Mouse (Mus musculus) heart, embryonic 14.5 days (tissue): ENCODE measurements around the gene Tmem120a. TPM values are rescaled to one million over a fixed set of nuclear protein-coding genes. Genes with fewer than 3 reads are reported as not detected.
A peak's percentile ranks its signal among the peaks of the same experiment; 100 is the strongest.

Experiments used
- ATAC-seq: fragments of 200-750 bp; cut with Nextera tagmentation; 2 replicates; pipeline ENCODE4 v1.8.0; 2017; ENCODE audit warnings: low read depth, moderate TSS enrichment; ENCODE audit not compliant: insufficient number of reproducible peaks, insufficient read depth, low FRiP score
- H3K27ac ChIP-seq, 2 experiments: fragments of 200-500 bp in 1 of 2; fragments of 300-500 bp in 1 of 2; sonication (generic) in 1 of 2; replicated peaks in 1 of 2; 2 replicates each; pipeline ENCODE4 v1.5.1; 2012 to 2014; ENCODE audit warnings: low read depth in 2 of 2, low read length in 2 of 2, control low read depth in 1 of 2, mild to moderate bottlenecking in 1 of 2, mixed read lengths in 1 of 2; ENCODE audit not compliant: control insufficient read depth in 1 of 2, insufficient read depth in 1 of 2
- H3K27me3 ChIP-seq: fragments of 300-500 bp; sonication (generic); 2 replicates; pipeline ENCODE4 v1.6.1; 2014; ENCODE audit warnings: mild to moderate bottlenecking, low read length, control low read depth; ENCODE audit not compliant: control insufficient read depth, insufficient read depth
- H3K36me3 ChIP-seq: fragments of 300-500 bp; sonication (generic); 2 replicates; pipeline ENCODE4 v1.6.1; 2014; ENCODE audit warnings: mild to moderate bottlenecking, control low read depth, low read length, mixed read lengths; ENCODE audit not compliant: control insufficient read depth, insufficient read depth
- H3K4me1 ChIP-seq, 2 experiments: fragments of 200-500 bp in 1 of 2; fragments of 300-500 bp in 1 of 2; sonication (generic) in 1 of 2; 2 replicates each; pipeline ENCODE4 v1.6.1; 2012 to 2014; ENCODE audit warnings: low read length in 2 of 2, control low read depth in 1 of 2, mixed read lengths in 1 of 2; ENCODE audit not compliant: control insufficient read depth in 2 of 2, insufficient read depth in 2 of 2
- H3K4me2 ChIP-seq: fragments of 300-500 bp; sonication (generic); 2 replicates; pipeline ENCODE4 v1.6.1; 2014; ENCODE audit warnings: mild to moderate bottlenecking, low read length
- H3K4me3 ChIP-seq, 2 experiments: fragments of 200-500 bp in 1 of 2; fragments of 300-500 bp in 1 of 2; sonication (generic) in 1 of 2; 2 replicates each; pipeline ENCODE4 v1.5.1; 2012 to 2014; ENCODE audit warnings: low read length in 2 of 2, mild to moderate bottlenecking in 2 of 2, control low read depth in 1 of 2, low read depth in 1 of 2, moderate library complexity in 1 of 2; ENCODE audit not compliant: control insufficient read depth in 1 of 2, insufficient read depth in 1 of 2
- H3K9ac ChIP-seq: fragments of 300-500 bp; sonication (generic); 2 replicates; pipeline ENCODE4 v1.6.1; 2014; ENCODE audit warnings: mild to moderate bottlenecking, low read length
- H3K9me3 ChIP-seq: fragments of 300-500 bp; sonication (generic); 2 replicates; pipeline ENCODE4 v1.6.1; 2016; ENCODE audit warnings: low read length, control low read depth; ENCODE audit not compliant: control insufficient read depth
- WGBS: fragments of 180-500 bp; shearing (Covaris S2); extraction: QIAGEN DNeasy Blood & Tissue Kit; methylation state at CpG from one replicate; pipeline ENCODE4 v1.1.7; 2014; 5-methylcytosine and 5-hydroxymethylcytosine counted together
- polyA plus RNA-seq: library from polyadenylated mRNA; unstranded; fragments of >200 nt; fragmentation: Nextera tagmentation; extraction: Ambion mirVana; gene quantifications from 2 replicates; pipeline ENCODE4 v1.2.1, GENCODE M21; 2014

The Tmem120a gene
- 34.1 and 34.6 TPM in 2 replicates for polyA plus RNA-seq

DNA sequence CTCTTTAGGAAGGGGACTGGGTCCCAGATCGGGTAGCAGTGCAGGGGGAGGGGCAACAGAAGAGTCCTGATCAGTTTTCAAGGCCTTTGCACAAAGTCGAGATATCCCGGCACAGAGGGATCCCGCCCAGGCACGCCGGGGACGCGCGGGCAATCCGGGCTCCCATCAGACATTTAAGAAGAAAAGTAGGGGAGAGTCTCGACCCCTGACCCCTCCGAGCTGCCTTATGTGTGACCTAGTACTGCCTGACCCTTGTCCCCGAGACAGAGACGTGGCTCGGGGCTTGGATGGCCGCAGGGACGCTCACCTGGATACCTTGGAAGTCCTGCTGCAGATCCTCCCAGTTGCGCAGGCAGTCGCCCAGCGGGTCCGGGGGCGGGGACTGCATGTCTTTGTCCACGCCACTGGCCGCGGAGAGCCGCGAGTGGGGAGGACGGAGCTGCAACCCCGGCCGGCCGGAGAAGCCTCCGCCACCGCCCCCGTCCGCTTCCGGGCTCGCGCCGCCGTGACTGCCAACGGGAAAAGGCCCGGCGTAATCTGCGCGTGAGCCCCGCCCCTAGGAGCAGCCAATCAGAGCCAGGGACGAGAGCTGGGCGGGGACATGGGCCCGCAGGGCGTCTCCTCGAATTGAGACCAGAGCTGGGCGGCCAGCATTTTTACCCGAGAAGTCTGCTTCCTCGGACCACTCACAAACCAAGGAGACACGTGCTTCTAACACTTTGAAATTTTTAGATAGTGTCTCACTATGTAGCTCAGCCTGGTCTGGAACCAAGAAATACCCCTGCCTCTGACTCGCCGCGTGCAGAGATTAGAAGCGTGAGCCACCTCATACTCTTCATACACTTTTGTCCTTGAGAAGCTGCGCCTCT lies at the start of gene Tmem120a:
Tmem120a (minus strand) TSS at position 708 of the 869 bp plus-strand sequence.
- WGBS = under 1% methylated on average over 60 of the region's 60 CpGs
- Histone ChIP-seq H3K27me3 (no peaks in the 10 kb centered on the region), H3K36me3 (peaks cover 22% of the 10 kb centered on the region), H3K4me1 (peaks cover 7 to 12% of the 10 kb centered on the region in 2 experiments; a peak in 3 of 4 replicates), H3K9ac (peak within 1 kb of the TSS; percentile 88), H3K4me2 (peak within 1 kb of the TSS; percentile 88), H3K27ac (peak within 1 kb of the TSS; percentile 86 to 88), H3K9me3 (peaks cover 8% of the 10 kb centered on the region; the same call in 1 of the 2 replicates), H3K4me3 (peak within 1 kb of the TSS; percentile 96 to 97)
- ATAC-seq = peak; percentile 95

DNA sequence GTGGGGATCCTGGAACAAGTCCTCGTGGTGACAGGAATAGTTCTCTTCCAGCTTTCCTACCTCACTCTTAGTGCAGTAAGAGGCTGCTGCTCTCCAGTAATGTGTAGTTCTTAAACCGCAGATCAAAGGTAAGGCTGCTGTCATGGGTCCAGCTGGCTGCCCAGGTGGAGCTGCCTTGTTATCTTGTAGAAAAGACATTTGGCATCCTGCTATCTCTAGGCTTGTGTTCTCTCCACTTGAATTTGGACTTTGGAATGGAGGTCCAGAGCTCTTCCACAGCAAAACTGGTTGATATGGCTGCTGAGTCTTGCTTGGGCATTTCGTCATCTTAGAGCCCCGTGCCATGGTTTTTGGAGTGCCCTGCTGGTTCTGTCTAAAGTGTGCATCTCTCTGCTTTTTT lies 38.7 kb upstream of the Tmem120a start:
- 68% methylated on average over 4 of the region's 4 CpGs for WGBS
- H3K27me3 ChIP-seq = no peaks in the 10 kb centered on the region
- H3K9me3 ChIP-seq = no peaks in the 10 kb centered on the region
- peaks cover 72% of the 10 kb centered on the region for H3K36me3 ChIP-seq
- H3K27ac ChIP-seq = no peak overlapping the region
- H3K4me2 ChIP-seq = no peak overlapping the region
- no peak overlapping the region for H3K9ac ChIP-seq
- no peak overlapping the region for H3K4me3 ChIP-seq
- H3K4me1 ChIP-seq = peaks cover 7 to 17% of the 10 kb centered on the region in 2 experiments
- ATAC-seq = no peak

GRCm38 (mm10) chr5:135780331-135780730 lies 36.1 kb upstream of the Tmem120a start:
- no peak for ATAC-seq
- WGBS = 75% methylated on average over 8 of the region's 8 CpGs
- H3K36me3 ChIP-seq = peaks cover 46% of the 10 kb centered on the region

DNA sequence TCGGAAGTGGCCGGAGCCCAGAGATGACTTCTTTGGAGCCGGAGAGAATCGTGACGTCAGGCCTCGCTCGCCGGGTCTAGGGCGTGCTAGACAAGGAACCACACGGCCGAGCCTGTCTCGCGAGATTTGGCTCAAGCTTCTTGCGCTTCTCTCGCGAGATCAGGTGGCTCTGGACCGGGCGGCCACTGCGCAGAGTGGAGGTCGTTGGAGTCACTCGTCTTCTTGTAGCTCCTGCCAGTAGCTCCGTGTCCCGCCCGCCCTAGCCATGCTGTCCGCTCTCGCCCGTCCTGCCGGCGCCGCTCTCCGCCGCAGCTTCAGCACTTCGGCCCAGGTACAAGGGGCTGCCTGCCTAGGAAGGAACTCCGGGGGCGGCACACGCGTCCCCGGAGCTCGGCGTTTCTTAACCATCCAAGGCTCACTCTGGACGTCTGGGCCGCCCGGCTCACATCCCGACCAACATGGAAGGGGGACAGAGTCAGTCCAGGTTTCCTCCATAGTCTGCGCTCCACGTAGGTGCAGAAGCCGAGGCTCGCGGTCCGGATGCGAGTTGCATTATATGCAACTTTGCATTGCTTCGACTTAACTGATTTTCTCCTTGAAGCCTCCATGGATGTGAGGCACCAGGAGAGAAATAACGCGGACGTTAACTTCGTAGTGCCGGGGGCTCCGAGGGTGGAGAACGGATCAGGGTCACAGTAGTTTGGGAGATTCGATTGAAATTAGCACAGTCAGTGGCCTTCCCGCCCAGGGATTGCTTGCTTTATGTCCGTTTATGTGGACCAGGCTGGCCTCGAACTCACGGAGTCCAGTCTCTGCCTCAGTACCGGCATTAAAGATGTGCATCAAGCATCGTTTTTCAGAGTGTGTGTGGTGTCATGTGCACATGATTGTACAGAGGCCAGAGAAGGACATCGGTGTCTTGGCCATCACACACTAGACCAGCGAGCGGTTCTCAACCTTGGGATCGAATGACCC lies 34.5 kb upstream of the Tmem120a start, which contains the start of gene Mdh2:
Mdh2 (plus strand) TSS at position 10 of the 975 bp plus-strand sequence.
- Histone ChIP-seq H3K27ac (peak within 1 kb of the TSS; percentile 97 to 99), H3K27me3 (no peaks in the 10 kb centered on the region), H3K4me2 (peak within 1 kb of the TSS; percentile 79), H3K9me3 (no peaks in the 10 kb centered on the region), H3K9ac (peak within 1 kb of the TSS; percentile 98), H3K36me3 (peaks cover 31% of the 10 kb centered on the region), H3K4me3 (peak within 1 kb of the TSS; percentile 91 to 98), H3K4me1 (peaks cover 11 to 23% of the 10 kb centered on the region in 2 experiments)
- peak; percentile 97 for ATAC-seq
- WGBS = under 1% methylated on average over 70 of the region's 70 CpGs

More at GRCm38 (mm10) chr5:135780331-135780730, 36.1 kb upstream of the Tmem120a start:
- Histone ChIP-seq H3K9ac (peak overlapping the region; percentile 98), H3K27ac (no peak overlapping the region), H3K27me3 (no peaks in the 10 kb centered on the region), H3K4me2 (peak overlapping the region; percentile 70), H3K4me3 (peak overlapping the region in 1 of 2 experiments; percentile 98; a peak in 2 of 4 replicates), H3K4me1 (peaks cover 11 to 23% of the 10 kb centered on the region in 2 experiments), H3K9me3 (no peaks in the 10 kb centered on the region)

- Histone ChIP-seq H3K4me3 (peak within 1 kb of the TSS; percentile 91 to 98), H3K9ac (peak within 1 kb of the TSS; percentile 98), H3K27me3 (no peaks in the 10 kb centered on the region), H3K36me3 (peaks cover 22% of the 10 kb centered on the region), H3K4me1 (peaks cover 11 to 23% of the 10 kb centered on the region in 2 experiments), H3K27ac (peak within 1 kb of the TSS; percentile 97 to 99), H3K4me2 (peak within 1 kb of the TSS; percentile 79), H3K9me3 (no peaks in the 10 kb centered on the region)
- WGBS = under 1% methylated on average over 44 of the region's 45 CpGs
- peak; percentile 92; the same call in 1 of the 2 replicates for ATAC-seq
Measured at GRCm38 (mm10) chr5:135777796-135778470, 33.7 kb upstream of the Tmem120a start, which contains the start of gene Styxl1. Gene Styxl1 (minus strand): TSS chr5:135778385.

GRCm38 (mm10) chr5:135776546-135776945 lies 32.3 kb upstream of the Tmem120a start:
- no peak overlapping the region for H3K4me3 ChIP-seq
- ATAC-seq = no peak
- H3K27me3 ChIP-seq = no peaks in the 10 kb centered on the region
- H3K4me1 ChIP-seq = peaks cover 11 to 23% of the 10 kb centered on the region in 2 experiments
- WGBS = 79% methylated on average over 4 of the region's 4 CpGs
- H3K4me2 ChIP-seq = no peak overlapping the region
- no peaks in the 10 kb centered on the region for H3K9me3 ChIP-seq
- H3K36me3 ChIP-seq = peaks cover 8% of the 10 kb centered on the region
- H3K27ac ChIP-seq = no peak overlapping the region
- no peak overlapping the region for H3K9ac ChIP-seq
